Mouse (Mus musculus) kidney, postnatal 4 days (tissue): Measurements from ENCODE around the gene Gm20604.

Source experiments
- DNase-seq, 2 experiments: peaks; one replicate each; pipeline ENCODE4 v3.0.0; 2021; ENCODE audit warnings: mixed read lengths in 2 of 2

Gm20604 gene

GRCm38 (mm10) chr12:102742056-102742455 lies 16.4 kb downstream of the Gm20604 start:
- DNase-seq, result no peak

- no peak for DNase-seq
Measured at GRCm38 (mm10) chr12:102740285-102740684, 18.2 kb downstream of the Gm20604 start.

DNA sequence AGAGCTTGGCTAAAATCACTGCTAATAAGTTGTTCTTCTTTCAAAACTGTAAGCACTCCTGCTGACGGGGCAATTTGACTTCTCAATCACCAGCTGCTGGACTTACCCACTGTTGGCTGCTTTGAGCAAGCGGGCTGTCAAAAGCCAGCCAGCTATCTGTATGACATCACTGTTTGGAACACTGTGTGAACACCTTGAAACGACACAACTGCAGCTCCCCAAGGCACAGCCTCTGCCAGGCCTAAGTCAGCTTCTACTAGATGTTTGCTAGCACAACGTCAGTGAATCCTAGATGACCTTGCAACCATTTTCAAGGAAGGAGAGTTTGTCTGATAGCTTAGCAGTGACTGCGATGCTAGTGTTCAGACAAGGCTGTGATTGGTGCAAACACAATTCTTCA lies 19.4 kb downstream of the Gm20604 start:
- no peak for DNase-seq

- DNase-seq, result peak; percentile 81 to 87
Measured at GRCm38 (mm10) chr12:102733381-102733780, 25.1 kb downstream of the Gm20604 start.

DNA sequence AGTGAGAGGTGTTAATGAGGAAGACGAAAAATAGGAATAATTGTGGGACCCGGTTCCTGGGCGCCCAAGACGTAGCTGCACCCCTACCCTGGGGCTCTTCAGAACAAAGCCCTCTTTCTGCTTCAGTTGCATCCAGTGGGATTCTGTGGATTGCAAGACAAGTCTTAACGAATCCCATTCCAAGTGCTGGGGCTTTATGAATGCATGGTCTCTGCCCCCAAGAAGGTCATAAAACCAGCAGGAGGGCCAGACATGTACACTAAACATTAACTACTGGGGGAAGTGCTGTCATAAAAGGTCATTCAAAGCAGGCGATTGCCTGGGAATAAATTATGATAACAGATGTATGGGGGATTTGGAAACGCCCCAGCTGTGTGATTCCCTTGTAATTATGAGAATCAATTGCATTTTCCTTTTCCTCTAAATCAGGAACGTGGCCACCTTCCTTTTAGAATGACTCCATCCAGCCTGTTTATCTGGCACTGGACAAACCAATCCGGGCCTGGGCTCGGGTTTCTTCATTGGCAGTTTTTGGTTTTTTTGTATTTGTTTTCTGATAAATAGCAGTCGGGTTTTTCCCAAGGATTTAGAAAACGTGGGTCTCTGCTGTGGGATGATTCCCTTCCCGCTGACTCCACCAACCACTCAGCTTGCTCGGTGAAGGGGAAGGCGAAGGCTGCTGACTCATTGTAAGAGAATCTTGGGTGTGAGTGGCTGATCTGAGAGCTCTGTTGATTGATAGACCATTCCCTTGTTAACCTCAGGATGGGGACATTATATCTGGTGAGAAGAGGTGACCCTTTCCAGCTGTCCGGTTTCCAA lies 27.5 kb downstream of the Gm20604 start:
- peak; percentile 21 to 43 for DNase-seq

DNA sequence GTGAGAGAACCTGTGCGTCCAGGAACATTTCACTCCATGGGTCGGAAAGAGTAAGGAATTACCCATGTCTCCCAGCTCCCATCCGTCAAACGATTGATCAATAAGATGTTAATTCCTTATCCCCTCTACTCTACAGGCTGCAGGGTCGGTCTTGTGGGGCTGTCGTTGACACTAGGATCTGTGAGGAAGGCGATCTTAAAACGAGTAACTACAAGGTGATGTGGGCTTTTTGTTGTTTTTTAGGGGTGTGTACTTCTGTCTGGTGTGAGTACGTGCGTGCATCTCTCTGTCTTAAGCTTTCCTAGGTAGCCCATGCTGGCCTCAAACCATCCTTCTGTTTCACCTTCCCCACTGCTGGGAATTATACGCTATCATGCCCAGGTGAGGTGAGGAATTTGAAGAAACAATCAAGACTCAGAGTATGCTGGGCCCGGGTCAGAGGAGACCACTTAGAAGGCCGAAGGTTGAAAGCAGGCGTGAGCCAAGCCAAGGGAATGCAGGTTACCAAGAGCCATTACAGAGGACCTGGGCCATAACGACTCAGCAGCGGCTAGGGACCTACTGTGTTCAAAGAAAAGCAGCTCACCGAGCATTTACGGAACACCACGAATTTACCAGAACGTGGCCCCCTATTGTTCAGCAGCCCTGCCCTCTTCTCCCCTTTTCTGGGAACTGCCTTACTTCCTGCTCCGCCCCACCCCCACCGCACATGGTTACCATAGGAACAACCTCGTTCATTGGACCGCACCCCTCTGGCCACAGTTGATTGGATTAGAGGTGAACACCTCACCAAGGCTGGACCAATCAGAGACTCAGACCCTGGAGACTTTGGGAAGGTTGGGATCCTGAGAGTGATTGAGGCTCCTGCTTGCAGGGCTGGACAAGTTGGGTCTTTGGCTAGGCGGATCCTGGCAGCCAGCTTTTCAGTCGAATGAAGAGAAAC lies 28.3 kb downstream of the Gm20604 start:
- DNase-seq, result peak; percentile 88 to 93

DNA sequence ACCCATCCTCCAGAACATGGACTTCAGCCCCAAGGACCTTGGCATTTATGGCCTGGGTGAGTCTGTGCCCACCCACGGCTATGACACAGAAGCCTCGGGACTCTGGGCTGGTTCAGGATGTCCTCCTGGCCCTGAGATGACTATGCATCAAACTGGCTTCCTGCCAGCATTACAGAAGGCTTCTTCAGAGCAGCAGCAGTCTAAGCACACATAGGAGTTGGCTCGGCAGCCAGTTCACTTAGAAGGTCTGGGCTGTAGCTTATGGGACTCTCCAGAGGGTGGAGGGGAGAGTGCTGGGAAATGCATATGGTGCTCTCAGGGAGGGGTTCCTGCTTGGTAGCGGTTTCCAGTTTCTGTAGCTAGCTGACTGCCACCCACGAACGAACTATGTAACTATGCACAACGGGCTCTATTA lies 32.7 kb downstream of the Gm20604 start:
- DNase-seq, result no peak

DNA sequence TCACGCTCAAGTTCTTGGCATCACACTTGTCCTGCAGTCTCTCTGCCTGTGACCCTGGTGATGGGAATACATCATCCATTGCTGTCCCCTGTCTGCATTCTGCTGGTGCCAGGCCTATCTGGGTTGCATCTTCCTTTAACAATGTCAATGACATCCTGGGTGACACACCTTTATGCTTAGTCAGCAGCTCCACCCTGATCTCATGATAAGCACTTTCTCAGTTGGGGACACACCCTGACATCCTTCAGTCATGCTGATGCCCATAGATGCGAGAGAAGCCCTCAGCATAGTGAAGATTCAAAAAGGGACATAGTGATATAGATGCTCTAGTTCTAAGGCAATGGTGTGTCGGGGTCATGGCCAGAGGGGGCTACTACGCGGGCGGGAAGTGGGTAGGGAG lies 33.3 kb downstream of the Gm20604 start:
- DNase-seq, result no peak

- DNase-seq, result no peak
Measured at GRCm38 (mm10) chr12:102723861-102724260, 34.6 kb downstream of the Gm20604 start.

DNA sequence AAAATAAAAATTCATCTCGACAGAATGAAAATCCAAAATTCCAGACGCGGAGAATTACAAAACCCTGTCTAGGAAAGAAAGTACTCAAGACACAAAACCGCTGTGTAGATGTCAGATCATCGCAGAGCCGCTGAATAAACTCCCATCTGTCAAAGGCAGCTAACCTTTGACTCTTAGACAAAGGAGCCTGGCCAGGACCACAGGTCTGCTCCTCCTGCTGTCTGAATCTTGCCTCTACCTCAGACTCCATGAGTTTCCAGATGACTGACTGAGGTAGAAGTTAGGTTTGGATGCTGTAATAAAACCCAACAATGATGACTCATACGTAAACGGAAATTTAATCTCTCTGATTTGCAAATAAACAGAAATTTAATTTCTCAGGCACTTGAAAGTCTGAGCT lies 35.5 kb downstream of the Gm20604 start:
- DNase-seq, result no peak

DNA sequence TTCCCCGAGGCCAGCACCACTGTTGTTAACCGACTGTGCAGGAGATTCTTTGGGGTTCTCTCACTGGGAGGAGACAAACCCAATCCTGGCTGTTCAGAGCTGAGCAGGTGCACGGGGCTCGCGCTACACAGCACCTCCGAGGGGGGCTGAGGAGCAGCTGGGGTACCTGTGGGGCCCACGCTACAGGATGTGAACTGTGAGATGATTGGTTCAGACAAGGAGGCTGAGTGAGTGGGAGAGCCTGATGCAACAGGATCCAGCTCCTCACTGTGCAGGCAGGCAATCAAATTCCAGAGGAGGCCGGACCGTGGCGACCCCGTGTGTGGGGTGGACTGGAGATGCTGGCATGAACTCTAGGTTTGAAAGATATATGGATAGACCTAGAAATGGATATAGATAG lies 36.0 kb downstream of the Gm20604 start:
- DNase-seq, result peak; percentile 37 to 58

DNA sequence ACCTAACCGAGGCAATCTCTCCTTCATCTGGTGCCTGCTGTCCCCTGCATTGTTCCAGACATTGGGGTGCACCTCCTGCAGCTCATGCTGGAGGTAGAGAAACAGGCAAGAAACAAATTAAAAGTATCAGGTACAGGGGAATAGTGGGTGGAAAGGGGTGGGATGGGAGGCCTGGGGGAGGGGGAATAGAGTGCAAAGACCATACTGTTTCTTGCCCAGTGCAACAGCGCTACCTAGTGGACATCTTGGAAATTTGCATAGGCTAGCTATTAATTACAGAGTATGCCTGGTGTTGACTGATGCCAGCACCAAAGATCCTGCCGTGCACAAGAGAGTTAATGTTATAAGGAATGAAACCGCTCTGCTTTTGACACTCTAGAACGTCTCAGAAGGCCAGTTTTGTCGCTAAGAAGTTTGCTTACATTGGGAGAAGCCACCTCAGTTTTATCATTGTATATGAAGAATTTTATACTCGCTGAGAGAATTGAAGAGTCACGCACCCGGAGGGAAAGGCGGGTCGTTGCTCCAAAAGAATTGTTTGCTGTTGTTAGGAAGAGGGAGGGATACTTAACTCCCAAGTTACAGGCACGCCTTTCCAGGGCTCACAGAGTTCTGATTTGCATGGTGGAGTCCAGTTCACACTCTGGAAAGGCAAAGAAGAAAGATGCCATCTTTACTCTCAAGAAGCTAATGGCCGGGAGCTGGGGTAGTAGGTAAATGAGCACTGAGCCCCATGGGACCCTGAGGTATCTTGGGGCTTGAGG lies 38.7 kb downstream of the Gm20604 start:
- peak; percentile 66 to 71 for DNase-seq

- no peak for DNase-seq
Measured at GRCm38 (mm10) chr12:102714654-102715395, 43.6 kb downstream of the Gm20604 start.

GRCm38 (mm10) chr12:102714116-102714515 lies 44.4 kb downstream of the Gm20604 start:
- no peak for DNase-seq

DNA sequence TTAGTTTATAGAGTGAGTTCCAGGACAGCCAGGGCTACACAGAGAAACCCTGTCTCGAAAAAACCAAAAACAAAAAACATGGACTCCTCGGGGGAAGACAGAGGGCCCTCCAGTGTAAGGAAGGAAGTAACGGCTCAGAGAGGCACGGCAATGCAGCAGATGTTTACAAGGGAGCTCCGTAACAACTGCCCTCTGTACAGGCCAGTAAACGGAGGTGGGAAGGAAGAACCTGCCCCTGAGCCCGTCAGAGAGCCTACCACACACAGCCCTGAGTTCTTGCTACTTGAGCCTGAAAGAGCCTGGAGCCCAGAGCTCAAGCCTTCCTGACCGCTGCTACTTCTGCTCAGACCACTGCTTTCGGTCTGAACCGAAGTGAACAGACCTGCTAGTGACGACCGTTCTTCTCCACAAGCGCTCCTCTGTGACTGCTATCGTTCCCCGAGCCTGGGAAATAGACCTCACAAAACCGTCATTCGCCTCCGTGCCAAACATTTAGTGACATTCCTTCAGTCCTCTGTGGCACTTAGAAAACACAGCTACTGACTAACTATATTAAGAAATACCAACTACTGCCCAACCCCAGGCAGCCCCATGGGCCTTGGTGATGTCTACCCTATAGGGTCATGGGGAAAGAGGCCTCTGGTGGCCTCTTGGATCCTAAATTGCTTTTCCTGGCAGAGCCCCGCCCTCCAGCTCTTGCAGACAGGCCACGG lies 45.2 kb downstream of the Gm20604 start:
- no peak for DNase-seq

GRCm38 (mm10) chr12:102710851-102711375 lies 47.6 kb downstream of the Gm20604 start:
- DNase-seq, result no peak

DNA sequence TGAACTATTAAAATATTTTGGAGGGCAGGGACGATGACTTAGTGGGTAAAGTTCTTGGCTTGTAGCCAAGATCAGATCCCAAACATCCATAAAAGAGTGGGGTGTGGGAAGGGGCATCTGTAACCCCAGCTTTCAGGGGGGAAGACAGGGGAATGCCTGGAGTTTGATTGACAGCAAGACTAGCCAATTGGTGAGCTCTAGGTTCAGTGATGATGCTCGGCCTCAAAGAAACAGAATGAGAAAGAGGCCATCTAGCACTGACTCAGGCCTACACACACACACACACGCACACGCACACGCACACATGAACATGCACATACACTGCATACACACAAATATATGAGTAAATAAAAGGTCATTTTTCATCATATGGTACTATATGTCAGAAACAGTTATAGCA lies 48.6 kb downstream of the Gm20604 start:
- DNase-seq, result no peak

- peak; percentile 50 to 67 for DNase-seq
Measured at GRCm38 (mm10) chr12:102708220-102708619, 50.3 kb downstream of the Gm20604 start.

DNA sequence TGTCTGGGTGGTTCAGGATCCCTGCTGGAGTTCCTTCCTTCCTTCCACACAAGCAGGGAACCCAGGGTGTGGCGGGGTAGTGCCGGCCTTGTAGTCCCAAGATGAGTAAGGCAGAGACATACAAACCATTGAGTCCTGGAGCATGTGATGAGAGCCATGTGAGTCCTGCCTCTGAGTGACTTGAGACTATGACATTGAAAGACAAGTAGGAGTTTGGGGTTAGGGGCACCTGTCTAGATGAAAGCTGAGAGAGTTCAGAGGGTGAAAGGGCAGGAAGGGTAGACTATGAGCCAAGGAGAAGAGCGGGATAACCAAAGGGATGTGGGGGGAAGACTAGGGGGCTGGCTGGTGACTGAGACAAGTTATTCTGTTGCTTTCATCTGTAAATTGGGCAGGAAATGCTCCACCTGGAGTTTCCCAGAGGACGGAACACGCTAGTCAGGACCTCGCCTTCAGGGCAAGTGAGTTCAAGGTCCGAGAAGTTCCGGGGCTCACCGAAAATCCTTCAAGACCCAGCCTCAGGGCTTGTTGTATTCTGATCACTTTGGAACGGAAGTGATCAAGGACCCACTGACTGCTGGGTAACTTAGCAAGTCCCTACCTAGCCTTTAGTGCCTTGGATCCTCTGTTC lies 51.5 kb downstream of the Gm20604 start:
- no peak for DNase-seq

DNA sequence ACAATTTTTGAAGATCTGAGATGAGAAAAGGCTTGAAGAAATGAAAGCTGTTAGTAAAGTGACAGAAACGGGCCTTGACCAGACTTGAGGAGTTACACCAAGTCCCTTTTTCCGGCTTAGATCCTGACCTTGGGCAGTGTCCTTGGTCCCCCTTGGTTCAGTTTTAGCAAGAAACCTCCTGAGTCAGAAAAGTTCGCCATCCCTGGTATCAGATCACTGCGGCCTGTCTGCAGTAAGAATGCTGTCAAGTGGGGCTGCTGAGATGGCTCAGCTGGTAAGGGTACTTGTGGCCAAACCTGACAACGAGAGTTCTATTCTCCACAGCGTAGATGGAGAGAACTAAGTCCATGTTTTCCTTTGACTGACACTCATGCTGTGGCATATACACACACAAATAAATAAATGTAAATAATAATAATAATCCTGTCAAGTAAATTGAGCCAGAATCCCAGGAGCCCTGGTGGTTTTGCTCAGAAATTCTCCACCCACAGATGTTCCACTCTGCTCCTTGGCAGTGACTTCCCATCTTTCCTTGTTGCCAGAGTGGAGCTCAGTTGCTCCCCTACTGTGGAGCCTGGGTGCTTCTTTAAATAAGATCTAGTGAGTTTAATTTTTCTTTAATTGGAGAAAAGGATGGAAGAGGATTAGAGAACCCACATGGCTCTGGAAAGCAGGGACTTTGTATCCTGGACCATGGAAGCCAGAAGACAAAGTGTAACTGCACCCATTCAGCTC lies 52.4 kb downstream of the Gm20604 start:
- DNase-seq, result no peak
